Mouse (Mus musculus): ENCODE measurements around the gene 6030458C11Rik. TPM values are rescaled to one million over a fixed set of nuclear protein-coding genes. Genes with fewer than 3 reads are reported as not detected.

The 6030458C11Rik gene
- polyA plus RNA-seq, 1 experiment from 2014 or later: 55.6 TPM

- no peak overlapping the region for H3K4me3 ChIP-seq
- H3K36me3 ChIP-seq: no peaks in the 10 kb centered on the region
- WGBS: 81% methylated on average over 4 of the region's 4 CpGs
- no peaks in the 10 kb centered on the region for H3K27me3 ChIP-seq (ENCODE audit: low read depth, poor library complexity, severe bottlenecking)
- H3K9me3 ChIP-seq (replicated peaks): no peaks in the 10 kb centered on the region
- H3K4me1 ChIP-seq: peaks cover 24% of the 10 kb centered on the region
- no peak overlapping the region for H3K27ac ChIP-seq
- no peak for DNase-seq (ENCODE audit: low spot score)
Observed at GRCm38 (mm10) chr15:12766848-12767247, 57.6 kb downstream of the 6030458C11Rik start.

GRCm38 (mm10) chr15:12763147-12763546 is 61.3 kb downstream of the 6030458C11Rik start:
- Histone ChIP-seq H3K27ac (peak overlapping the region; percentile 58; the same call in 1 of the 2 replicates), H3K27me3 (ENCODE audit: low read depth, poor library complexity, severe bottlenecking) (no peaks in the 10 kb centered on the region), H3K36me3 (no peaks in the 10 kb centered on the region), H3K4me1 (peaks cover 26% of the 10 kb centered on the region), H3K4me3 (no peak overlapping the region), H3K9me3 (replicated peaks) (no peaks in the 10 kb centered on the region)
- DNase-seq (ENCODE audit: low spot score): no peak
- WGBS: 77% methylated on average over 10 of the region's 10 CpGs

- no peak overlapping the region for H3K27ac ChIP-seq
- H3K9me3 ChIP-seq (replicated peaks): no peaks in the 10 kb centered on the region
- 68% methylated on average over 11 of the region's 11 CpGs for WGBS
- no peaks in the 10 kb centered on the region for H3K27me3 ChIP-seq (ENCODE audit: low read depth, poor library complexity, severe bottlenecking)
- H3K4me3 ChIP-seq: no peak overlapping the region
- H3K36me3 ChIP-seq: no peaks in the 10 kb centered on the region
- peaks cover 20% of the 10 kb centered on the region for H3K4me1 ChIP-seq
- DNase-seq (ENCODE audit: low spot score): peak; percentile 36
Observed at GRCm38 (mm10) chr15:12762258-12762913, 62.1 kb downstream of the 6030458C11Rik start.

GRCm38 (mm10) chr15:12760747-12761146 is 63.7 kb downstream of the 6030458C11Rik start:
- no peak for DNase-seq (ENCODE audit: low spot score)
- Histone ChIP-seq H3K4me3 (no peak overlapping the region), H3K27me3 (ENCODE audit: low read depth, poor library complexity, severe bottlenecking) (no peaks in the 10 kb centered on the region), H3K27ac (no peak overlapping the region), H3K4me1 (peaks cover 16% of the 10 kb centered on the region), H3K9me3 (replicated peaks) (no peaks in the 10 kb centered on the region), H3K36me3 (no peaks in the 10 kb centered on the region)
- WGBS: 94% methylated on average over 6 of the region's 6 CpGs

- 79% methylated on average over 5 of the region's 5 CpGs for WGBS
- peaks cover 17% of the 10 kb centered on the region for H3K4me1 ChIP-seq
- no peak overlapping the region for H3K27ac ChIP-seq
- no peaks in the 10 kb centered on the region for H3K36me3 ChIP-seq
- H3K27me3 ChIP-seq (ENCODE audit: low read depth, poor library complexity, severe bottlenecking): no peaks in the 10 kb centered on the region
- no peaks in the 10 kb centered on the region for H3K9me3 ChIP-seq (replicated peaks)
- H3K4me3 ChIP-seq: no peak overlapping the region
- no peak for DNase-seq (ENCODE audit: low spot score)
Observed at GRCm38 (mm10) chr15:12758461-12758860, 66.0 kb downstream of the 6030458C11Rik start.

Small RNAs within 50 kb of the gene (microRNA-seq; reads per million reads assigned to microRNA genes)
- gene Gm47288: not detected

Other genes starting within 250 kb of the 6030458C11Rik start
- gene Pdzd2, start 84.7 kb downstream of the 6030458C11Rik start, polyA plus RNA-seq (2016; fragmentation: Nextera tagmentation; extraction: Ambion mirVana): 5.7 and 16.0 TPM in 2 replicates
- gene Drosha, start 166 bp upstream of the 6030458C11Rik start, polyA plus RNA-seq (2016; fragmentation: Nextera tagmentation; extraction: Ambion mirVana): 82.4 and 85.5 TPM in 2 replicates